Mouse (Mus musculus): ENCODE data around the gene Anks1. TPM values are rescaled to one million over a fixed set of nuclear protein-coding genes. Genes with fewer than 3 reads are reported as not detected.
"Not testable (repeated sequence)": the region's sequence is repeated elsewhere in the genome, so short reads cannot be mapped to it uniquely, and the experiment has no call there.

The Anks1 gene
- polyA plus RNA-seq, 1 experiment, result 29.0 TPM

- no peak overlapping the region for H3K4me3 ChIP-seq (ENCODE audit: insufficient read depth, low read length)
- TF ChIP-seq POLR2A (IDR thresholded peaks at IDR 0.05; ENCODE audit: borderline replicate concordance, low read depth, low read length) (no peak), CTCF (IDR thresholded peaks at IDR 0.05; ENCODE audit: low read depth, low read length) (peak; percentile 48; the same call in 1 of the 2 replicates)
- H3K27ac ChIP-seq (ENCODE audit: insufficient read depth, low read depth, low read length), result no peak overlapping the region
- peaks cover 10% of the 10 kb centered on the region for H3K4me1 ChIP-seq (ENCODE audit: control insufficient read depth, insufficient read depth, low read length)
Measured at GRCm38 (mm10) chr17:27989807-27990542, 80.9 kb downstream of the Anks1 start.

GRCm38 (mm10) chr17:27994001-27994944, 85.2 kb downstream of the Anks1 start:
- TF ChIP-seq CTCF (IDR thresholded peaks at IDR 0.05; ENCODE audit: low read depth, low read length), result no peak
- TF ChIP-seq POLR2A (IDR thresholded peaks at IDR 0.05; ENCODE audit: borderline replicate concordance, low read depth, low read length), result no peak
- Histone ChIP-seq H3K4me1 (ENCODE audit: control insufficient read depth, insufficient read depth, low read length) (peaks cover 10% of the 10 kb centered on the region), H3K27ac (ENCODE audit: insufficient read depth, low read depth, low read length) (no peak overlapping the region), H3K4me3 (ENCODE audit: insufficient read depth, low read length) (no peak overlapping the region)

- TF ChIP-seq POLR2A (IDR thresholded peaks at IDR 0.05; ENCODE audit: borderline replicate concordance, low read depth, low read length), result no peak
- TF ChIP-seq CTCF (IDR thresholded peaks at IDR 0.05; ENCODE audit: low read depth, low read length), result no peak
- Histone ChIP-seq H3K4me1 (ENCODE audit: control insufficient read depth, insufficient read depth, low read length) (peaks cover 10% of the 10 kb centered on the region), H3K4me3 (ENCODE audit: insufficient read depth, low read length) (no peak overlapping the region)
Measured at GRCm38 (mm10) chr17:27996320-27996719, 87.2 kb downstream of the Anks1 start.

GRCm38 (mm10) chr17:27997212-27997611, 88.1 kb downstream of the Anks1 start:
- Histone ChIP-seq H3K4me3 (ENCODE audit: insufficient read depth, low read length) (no peak overlapping the region), H3K27ac (ENCODE audit: insufficient read depth, low read depth, low read length) (no peak overlapping the region), H3K4me1 (ENCODE audit: control insufficient read depth, insufficient read depth, low read length) (peaks cover 10% of the 10 kb centered on the region)
- no peak for TF ChIP-seq CTCF (IDR thresholded peaks at IDR 0.05; ENCODE audit: low read depth, low read length)
- TF ChIP-seq POLR2A (IDR thresholded peaks at IDR 0.05; ENCODE audit: borderline replicate concordance, low read depth, low read length), result no peak

More at GRCm38 (mm10) chr17:27996320-27996719, 87.2 kb downstream of the Anks1 start:
- no peak overlapping the region for H3K27ac ChIP-seq (ENCODE audit: insufficient read depth, low read depth, low read length)

GRCm38 (mm10) chr17:27999683-28000273, 90.7 kb downstream of the Anks1 start:
- H3K4me1 ChIP-seq (ENCODE audit: control insufficient read depth, insufficient read depth, low read length); H3K27ac ChIP-seq (ENCODE audit: insufficient read depth, low read depth, low read length); H3K4me3 ChIP-seq (ENCODE audit: insufficient read depth, low read length): not testable (repeated sequence)

- no peak overlapping the region for H3K4me3 ChIP-seq (ENCODE audit: insufficient read depth, low read length)
- no peak overlapping the region for H3K27ac ChIP-seq (ENCODE audit: insufficient read depth, low read depth, low read length)
- H3K4me1 ChIP-seq (ENCODE audit: control insufficient read depth, insufficient read depth, low read length), result no peaks in the 10 kb centered on the region
- TF ChIP-seq CTCF (IDR thresholded peaks at IDR 0.05; ENCODE audit: low read depth, low read length) (no peak), POLR2A (IDR thresholded peaks at IDR 0.05; ENCODE audit: borderline replicate concordance, low read depth, low read length) (no peak)
Measured at GRCm38 (mm10) chr17:28000389-28000788, 91.3 kb downstream of the Anks1 start.

GRCm38 (mm10) chr17:28000851-28001250, 91.7 kb downstream of the Anks1 start:
- Histone ChIP-seq H3K4me3 (ENCODE audit: insufficient read depth, low read length) (no peak overlapping the region), H3K27ac (ENCODE audit: insufficient read depth, low read depth, low read length) (no peak overlapping the region), H3K4me1 (ENCODE audit: control insufficient read depth, insufficient read depth, low read length) (no peaks in the 10 kb centered on the region)
- TF ChIP-seq CTCF (IDR thresholded peaks at IDR 0.05; ENCODE audit: low read depth, low read length) (no peak), POLR2A (IDR thresholded peaks at IDR 0.05; ENCODE audit: borderline replicate concordance, low read depth, low read length) (no peak)

GRCm38 (mm10) chr17:28005393-28005792, 96.3 kb downstream of the Anks1 start:
- H3K4me3 ChIP-seq (ENCODE audit: insufficient read depth, low read length), result no peak overlapping the region
- H3K27ac ChIP-seq (ENCODE audit: insufficient read depth, low read depth, low read length), result no peak overlapping the region
- TF ChIP-seq POLR2A (IDR thresholded peaks at IDR 0.05; ENCODE audit: borderline replicate concordance, low read depth, low read length) (no peak), CTCF (IDR thresholded peaks at IDR 0.05; ENCODE audit: low read depth, low read length) (no peak)
- peaks cover 14% of the 10 kb centered on the region for H3K4me1 ChIP-seq (ENCODE audit: control insufficient read depth, insufficient read depth, low read length)

GRCm38 (mm10) chr17:28006208-28006607, 97.1 kb downstream of the Anks1 start:
- Histone ChIP-seq H3K4me1 (ENCODE audit: control insufficient read depth, insufficient read depth, low read length) (peaks cover 19% of the 10 kb centered on the region), H3K4me3 (ENCODE audit: insufficient read depth, low read length) (no peak overlapping the region), H3K27ac (ENCODE audit: insufficient read depth, low read depth, low read length) (no peak overlapping the region)
- TF ChIP-seq CTCF (IDR thresholded peaks at IDR 0.05; ENCODE audit: low read depth, low read length) (no peak), POLR2A (IDR thresholded peaks at IDR 0.05; ENCODE audit: borderline replicate concordance, low read depth, low read length) (no peak)
